Mouse (Mus musculus) midbrain, embryonic 13.5 days (tissue): ENCODE results near the gene Xpo6. TPM values are rescaled to one million over a fixed set of nuclear protein-coding genes. Genes with fewer than 3 reads are reported as not detected.

Experiments used
- ATAC-seq: fragments of 200-750 bp; cut with Nextera tagmentation; 2 replicates; pipeline ENCODE4 v1.8.0; 2017; ENCODE audit warnings: mild to moderate bottlenecking, moderate TSS enrichment, moderate library complexity
- H3K27ac ChIP-seq: fragments of 300-500 bp; sonication (generic); 2 replicates; pipeline ENCODE4 v1.5.1; 2015; ENCODE audit warnings: inconsistent platforms, mild to moderate bottlenecking, moderate library complexity
- H3K27me3 ChIP-seq: fragments of 300-500 bp; sonication (generic); 2 replicates; pipeline ENCODE4 v1.6.1; 2015; ENCODE audit warnings: mild to moderate bottlenecking, inconsistent platforms
- H3K36me3 ChIP-seq: fragments of 300-500 bp; sonication (generic); 2 replicates; pipeline ENCODE4 v1.6.1; 2015; ENCODE audit warnings: mild to moderate bottlenecking, inconsistent platforms
- H3K4me1 ChIP-seq: fragments of 300-500 bp; sonication (generic); replicated peaks from 2 replicates; pipeline ENCODE4 v1.6.1; 2015; ENCODE audit warnings: inconsistent platforms
- H3K4me2 ChIP-seq: fragments of 300-500 bp; sonication (generic); replicated peaks from 2 replicates; pipeline ENCODE4 v1.6.1; 2015; ENCODE audit warnings: moderate library complexity, mild to moderate bottlenecking, inconsistent platforms
- H3K4me3 ChIP-seq: fragments of 300-500 bp; sonication (generic); replicated peaks from 2 replicates; pipeline ENCODE4 v1.5.1; 2015; ENCODE audit warnings: mild to moderate bottlenecking, inconsistent platforms
- H3K9ac ChIP-seq: fragments of 300-500 bp; sonication (generic); replicated peaks from 2 replicates; pipeline ENCODE4 v1.6.1; 2015; ENCODE audit warnings: mild to moderate bottlenecking, inconsistent platforms
- H3K9me3 ChIP-seq: fragments of 300-500 bp; sonication (generic); 2 replicates; pipeline ENCODE4 v1.6.1; 2016; ENCODE audit warnings: mild to moderate bottlenecking, inconsistent platforms
- WGBS: fragments of 180-500 bp; shearing (Covaris S2); methylation state at CpG from one replicate; pipeline ENCODE4 v1.1.7; 2015; 5-methylcytosine and 5-hydroxymethylcytosine counted together
- polyA plus RNA-seq: library from polyadenylated mRNA; unstranded; fragments of >200 nt; fragmentation: Nextera tagmentation; extraction: Ambion mirVana; gene quantifications from 2 replicates; pipeline ENCODE4 v1.2.1, GENCODE M21; 2015

Xpo6 gene
- polyA plus RNA-seq, result 44.6 and 50.4 TPM in 2 replicates

- Histone ChIP-seq H3K27ac (peak within 1 kb of the TSS; percentile 89), H3K4me2 (peak within 1 kb of the TSS; percentile 76), H3K4me1 (peaks cover 26% of the 10 kb centered on the region), H3K4me3 (peak within 1 kb of the TSS; percentile 79), H3K9ac (peak within 1 kb of the TSS; percentile 96), H3K36me3 (no peaks in the 10 kb centered on the region), H3K27me3 (no peaks in the 10 kb centered on the region; the same call in 1 of the 2 replicates), H3K9me3 (no peaks in the 10 kb centered on the region)
- under 1% methylated on average over 37 of the region's 57 CpGs for WGBS
- ATAC-seq, result peak; percentile 98
These were observed at the start of gene Xpo6 for GRCm38 (mm10) chr7:126200178-126200996. Xpo6 (minus strand) TSS chr7:126200501.

GRCm38 (mm10) chr7:126249986-126250385 lies 49.7 kb upstream of the Xpo6 start:
- H3K36me3 ChIP-seq, result no peaks in the 10 kb centered on the region
- 83% methylated on average over 3 of the region's 3 CpGs for WGBS
- peaks cover 8% of the 10 kb centered on the region; the same call in 1 of the 2 replicates for H3K27me3 ChIP-seq
- H3K4me2 ChIP-seq, result no peak overlapping the region
- peaks cover 9% of the 10 kb centered on the region for H3K4me1 ChIP-seq
- no peak overlapping the region for H3K4me3 ChIP-seq
- no peak overlapping the region for H3K27ac ChIP-seq
- no peaks in the 10 kb centered on the region for H3K9me3 ChIP-seq
- no peak for ATAC-seq
- H3K9ac ChIP-seq, result no peak overlapping the region

- Histone ChIP-seq H3K36me3 (no peaks in the 10 kb centered on the region), H3K9me3 (no peaks in the 10 kb centered on the region), H3K4me3 (no peak overlapping the region), H3K27ac (no peak overlapping the region), H3K27me3 (peaks cover 8% of the 10 kb centered on the region; the same call in 1 of the 2 replicates), H3K9ac (no peak overlapping the region), H3K4me1 (peaks cover 9% of the 10 kb centered on the region), H3K4me2 (no peak overlapping the region)
- no peak for ATAC-seq
- WGBS, result 67% methylated on average over 5 of the region's 5 CpGs
These were observed 48.8 kb upstream of the Xpo6 start for GRCm38 (mm10) chr7:126249146-126249545.

GRCm38 (mm10) chr7:126248641-126249141 lies 48.4 kb upstream of the Xpo6 start:
- peak overlapping the region; percentile 30 for H3K4me2 ChIP-seq
- H3K27me3 ChIP-seq, result peaks cover 8% of the 10 kb centered on the region; the same call in 1 of the 2 replicates
- H3K36me3 ChIP-seq, result no peaks in the 10 kb centered on the region
- H3K4me3 ChIP-seq, result no peak overlapping the region
- H3K27ac ChIP-seq, result no peak overlapping the region
- no peaks in the 10 kb centered on the region for H3K9me3 ChIP-seq
- 50% methylated on average over 17 of the region's 17 CpGs for WGBS
- H3K9ac ChIP-seq, result no peak overlapping the region
- peaks cover 9% of the 10 kb centered on the region for H3K4me1 ChIP-seq
- no peak for ATAC-seq

GRCm38 (mm10) chr7:126248088-126248487 lies 47.8 kb upstream of the Xpo6 start:
- Histone ChIP-seq H3K9me3 (no peaks in the 10 kb centered on the region), H3K4me1 (peaks cover 9% of the 10 kb centered on the region), H3K4me2 (peak overlapping the region; percentile 30), H3K36me3 (no peaks in the 10 kb centered on the region), H3K4me3 (no peak overlapping the region), H3K9ac (no peak overlapping the region), H3K27me3 (peaks cover 8% of the 10 kb centered on the region; the same call in 1 of the 2 replicates), H3K27ac (no peak overlapping the region)
- ATAC-seq, result peak; percentile 60
- 7% methylated on average over 6 of the region's 6 CpGs for WGBS

- Histone ChIP-seq H3K9ac (no peak overlapping the region), H3K27me3 (peaks cover 8% of the 10 kb centered on the region; the same call in 1 of the 2 replicates), H3K4me3 (no peak overlapping the region), H3K9me3 (no peaks in the 10 kb centered on the region), H3K4me1 (peaks cover 9% of the 10 kb centered on the region), H3K36me3 (no peaks in the 10 kb centered on the region), H3K27ac (no peak overlapping the region), H3K4me2 (no peak overlapping the region)
- 73% methylated on average over 6 of the region's 6 CpGs for WGBS
- no peak for ATAC-seq
These were observed 44.0 kb upstream of the Xpo6 start for GRCm38 (mm10) chr7:126244168-126244750.

- Histone ChIP-seq H3K9me3 (no peaks in the 10 kb centered on the region), H3K36me3 (no peaks in the 10 kb centered on the region), H3K4me2 (no peak overlapping the region), H3K27ac (no peak overlapping the region), H3K27me3 (no peaks in the 10 kb centered on the region), H3K4me3 (no peak overlapping the region), H3K9ac (no peak overlapping the region), H3K4me1 (no peaks in the 10 kb centered on the region)
- 87% methylated on average over 14 of the region's 14 CpGs for WGBS
- ATAC-seq, result no peak
These were observed 40.6 kb upstream of the Xpo6 start for GRCm38 (mm10) chr7:126240814-126241360.

- H3K36me3 ChIP-seq, result no peaks in the 10 kb centered on the region
- no peak for ATAC-seq
- no peaks in the 10 kb centered on the region for H3K27me3 ChIP-seq
- H3K4me1 ChIP-seq, result no peaks in the 10 kb centered on the region
- no peak overlapping the region for H3K4me2 ChIP-seq
- 87% methylated on average over 5 of the region's 5 CpGs for WGBS
- no peak overlapping the region for H3K9ac ChIP-seq
- H3K27ac ChIP-seq, result no peak overlapping the region
- no peak overlapping the region for H3K4me3 ChIP-seq
- H3K9me3 ChIP-seq, result no peaks in the 10 kb centered on the region
These were observed 36.5 kb upstream of the Xpo6 start for GRCm38 (mm10) chr7:126236794-126237192.

GRCm38 (mm10) chr7:126236083-126236793 lies 35.9 kb upstream of the Xpo6 start:
- Histone ChIP-seq H3K9ac (no peak overlapping the region), H3K36me3 (no peaks in the 10 kb centered on the region), H3K4me1 (no peaks in the 10 kb centered on the region), H3K27me3 (no peaks in the 10 kb centered on the region), H3K4me2 (no peak overlapping the region), H3K27ac (no peak overlapping the region), H3K4me3 (no peak overlapping the region), H3K9me3 (no peaks in the 10 kb centered on the region)
- no peak for ATAC-seq
- WGBS, result 71% methylated on average over 11 of the region's 11 CpGs

GRCm38 (mm10) chr7:126234611-126235010 lies 34.3 kb upstream of the Xpo6 start:
- Histone ChIP-seq H3K36me3 (no peaks in the 10 kb centered on the region), H3K9me3 (no peaks in the 10 kb centered on the region), H3K27me3 (no peaks in the 10 kb centered on the region), H3K9ac (no peak overlapping the region), H3K4me3 (no peak overlapping the region), H3K27ac (no peak overlapping the region), H3K4me2 (no peak overlapping the region), H3K4me1 (no peaks in the 10 kb centered on the region)
- 87% methylated on average over 3 of the region's 3 CpGs for WGBS
- ATAC-seq, result no peak

GRCm38 (mm10) chr7:126232345-126233071 lies 32.2 kb upstream of the Xpo6 start:
- no peak overlapping the region for H3K4me3 ChIP-seq
- no peak overlapping the region for H3K4me2 ChIP-seq
- no peak for ATAC-seq
- no peak overlapping the region for H3K27ac ChIP-seq
- H3K36me3 ChIP-seq, result no peaks in the 10 kb centered on the region
- H3K9ac ChIP-seq, result no peak overlapping the region
- H3K27me3 ChIP-seq, result no peaks in the 10 kb centered on the region
- no peaks in the 10 kb centered on the region for H3K9me3 ChIP-seq
- 87% methylated on average over 8 of the region's 8 CpGs for WGBS
- H3K4me1 ChIP-seq, result no peaks in the 10 kb centered on the region
